Mouse (Mus musculus): ENCODE measurements at regions not wholly inside any gene's neighbourhood (a gene's known extent, or its start where the extent isn't known, plus 50 kb on each side); places are given as distances from the start of the nearest gene placed in this dataset.

- Histone ChIP-seq H3K27ac (ENCODE audit: low read depth, low read length) (no peak overlapping the region), H3K9ac (ENCODE audit: low read depth, low read length) (no peak overlapping the region), H3K4me1 (ENCODE audit: control insufficient read depth, insufficient read depth, low read length) (no peaks in the 10 kb centered on the region), H3K9me3 (replicated peaks; ENCODE audit: control insufficient read depth, low read length) (no peaks in the 10 kb centered on the region), H3K27me3 (ENCODE audit: control insufficient read depth, insufficient read depth, low read length) (no peaks in the 10 kb centered on the region), H3K4me2 (no peak overlapping the region), H3K4me3 (ENCODE audit: low read depth, low read length) (no peak overlapping the region), H3K36me3 (ENCODE audit: control insufficient read depth, insufficient read depth, low read length) (no peaks in the 10 kb centered on the region)
- WGBS (ENCODE audit: insufficient replicate concordance): 73% methylated on average over 6 of the region's 6 CpGs
- no peak for ATAC-seq (replicated peaks; ENCODE audit: insufficient number of reproducible peaks, low FRiP score, low TSS enrichment)
Observed at GRCm38 (mm10) chr10:87715874-87716600, 142.0 kb upstream of the Igf1 start.

- no peak overlapping the region for H3K27ac ChIP-seq (ENCODE audit: low read depth, low read length)
- no peaks in the 10 kb centered on the region for H3K9me3 ChIP-seq (replicated peaks; ENCODE audit: control insufficient read depth, low read length)
- H3K4me2 ChIP-seq: no peak overlapping the region
- H3K9ac ChIP-seq (ENCODE audit: low read depth, low read length): no peak overlapping the region
- ATAC-seq (replicated peaks; ENCODE audit: insufficient number of reproducible peaks, low FRiP score, low TSS enrichment): no peak
- no peak overlapping the region for H3K4me3 ChIP-seq (ENCODE audit: low read depth, low read length)
- no peaks in the 10 kb centered on the region for H3K4me1 ChIP-seq (ENCODE audit: control insufficient read depth, insufficient read depth, low read length)
- H3K27me3 ChIP-seq (ENCODE audit: control insufficient read depth, insufficient read depth, low read length): no peaks in the 10 kb centered on the region
- no peaks in the 10 kb centered on the region for H3K36me3 ChIP-seq (ENCODE audit: control insufficient read depth, insufficient read depth, low read length)
Observed at GRCm38 (mm10) chr10:87717156-87717555, 140.9 kb upstream of the Igf1 start.

GRCm38 (mm10) chr10:87718491-87718890 lies 139.6 kb upstream of the Igf1 start:
- Histone ChIP-seq H3K9me3 (replicated peaks; ENCODE audit: control insufficient read depth, low read length) (no peaks in the 10 kb centered on the region), H3K36me3 (ENCODE audit: control insufficient read depth, insufficient read depth, low read length) (no peaks in the 10 kb centered on the region), H3K4me1 (ENCODE audit: control insufficient read depth, insufficient read depth, low read length) (no peaks in the 10 kb centered on the region), H3K27ac (ENCODE audit: low read depth, low read length) (no peak overlapping the region), H3K9ac (ENCODE audit: low read depth, low read length) (no peak overlapping the region), H3K4me3 (ENCODE audit: low read depth, low read length) (no peak overlapping the region), H3K4me2 (no peak overlapping the region), H3K27me3 (ENCODE audit: control insufficient read depth, insufficient read depth, low read length) (no peaks in the 10 kb centered on the region)
- 84% methylated on average over 7 of the region's 7 CpGs for WGBS (ENCODE audit: insufficient replicate concordance)
- no peak for ATAC-seq (replicated peaks; ENCODE audit: insufficient number of reproducible peaks, low FRiP score, low TSS enrichment)

GRCm38 (mm10) chr10:87719978-87720377 lies 138.1 kb upstream of the Igf1 start:
- Histone ChIP-seq H3K27ac (ENCODE audit: low read depth, low read length) (no peak overlapping the region), H3K4me3 (ENCODE audit: low read depth, low read length) (no peak overlapping the region), H3K36me3 (ENCODE audit: control insufficient read depth, insufficient read depth, low read length) (no peaks in the 10 kb centered on the region), H3K4me2 (no peak overlapping the region), H3K9me3 (replicated peaks; ENCODE audit: control insufficient read depth, low read length) (no peaks in the 10 kb centered on the region), H3K4me1 (ENCODE audit: control insufficient read depth, insufficient read depth, low read length) (no peaks in the 10 kb centered on the region), H3K9ac (ENCODE audit: low read depth, low read length) (no peak overlapping the region), H3K27me3 (ENCODE audit: control insufficient read depth, insufficient read depth, low read length) (no peaks in the 10 kb centered on the region)
- ATAC-seq (replicated peaks; ENCODE audit: insufficient number of reproducible peaks, low FRiP score, low TSS enrichment): no peak

- H3K27me3 ChIP-seq (ENCODE audit: control insufficient read depth, insufficient read depth, low read length): no peaks in the 10 kb centered on the region
- no peak overlapping the region for H3K27ac ChIP-seq (ENCODE audit: low read depth, low read length)
- H3K36me3 ChIP-seq (ENCODE audit: control insufficient read depth, insufficient read depth, low read length): no peaks in the 10 kb centered on the region
- H3K9ac ChIP-seq (ENCODE audit: low read depth, low read length): no peak overlapping the region
- no peak overlapping the region for H3K4me2 ChIP-seq
- no peak for ATAC-seq (replicated peaks; ENCODE audit: insufficient number of reproducible peaks, low FRiP score, low TSS enrichment)
- H3K9me3 ChIP-seq (replicated peaks; ENCODE audit: control insufficient read depth, low read length): no peaks in the 10 kb centered on the region
- no peaks in the 10 kb centered on the region for H3K4me1 ChIP-seq (ENCODE audit: control insufficient read depth, insufficient read depth, low read length)
- 65% methylated on average over 3 of the region's 3 CpGs for WGBS (ENCODE audit: insufficient replicate concordance)
- H3K4me3 ChIP-seq (ENCODE audit: low read depth, low read length): no peak overlapping the region
Observed at GRCm38 (mm10) chr10:87722244-87722643, 135.8 kb upstream of the Igf1 start.

- H3K4me3 ChIP-seq (ENCODE audit: low read depth, low read length): no peak overlapping the region
- 79% methylated on average over 1 of the region's 1 CpGs for WGBS (ENCODE audit: insufficient replicate concordance)
- H3K9me3 ChIP-seq (replicated peaks; ENCODE audit: control insufficient read depth, low read length): no peaks in the 10 kb centered on the region
- no peak overlapping the region for H3K4me2 ChIP-seq
- ATAC-seq (replicated peaks; ENCODE audit: insufficient number of reproducible peaks, low FRiP score, low TSS enrichment): no peak
- no peaks in the 10 kb centered on the region for H3K27me3 ChIP-seq (ENCODE audit: control insufficient read depth, insufficient read depth, low read length)
- H3K9ac ChIP-seq (ENCODE audit: low read depth, low read length): no peak overlapping the region
- H3K4me1 ChIP-seq (ENCODE audit: control insufficient read depth, insufficient read depth, low read length): no peaks in the 10 kb centered on the region
- no peak overlapping the region for H3K27ac ChIP-seq (ENCODE audit: low read depth, low read length)
- H3K36me3 ChIP-seq (ENCODE audit: control insufficient read depth, insufficient read depth, low read length): no peaks in the 10 kb centered on the region
Observed at GRCm38 (mm10) chr10:87732658-87733057, 125.4 kb upstream of the Igf1 start.

- H3K27me3 ChIP-seq (ENCODE audit: control insufficient read depth, insufficient read depth, low read length): no peaks in the 10 kb centered on the region
- 69% methylated on average over 7 of the region's 7 CpGs for WGBS (ENCODE audit: insufficient replicate concordance)
- no peak overlapping the region for H3K9ac ChIP-seq (ENCODE audit: low read depth, low read length)
- H3K4me3 ChIP-seq (ENCODE audit: low read depth, low read length): no peak overlapping the region
- H3K36me3 ChIP-seq (ENCODE audit: control insufficient read depth, insufficient read depth, low read length): no peaks in the 10 kb centered on the region
- no peak overlapping the region for H3K4me2 ChIP-seq
- no peaks in the 10 kb centered on the region for H3K9me3 ChIP-seq (replicated peaks; ENCODE audit: control insufficient read depth, low read length)
- no peaks in the 10 kb centered on the region for H3K4me1 ChIP-seq (ENCODE audit: control insufficient read depth, insufficient read depth, low read length)
- no peak overlapping the region for H3K27ac ChIP-seq (ENCODE audit: low read depth, low read length)
- ATAC-seq (replicated peaks; ENCODE audit: insufficient number of reproducible peaks, low FRiP score, low TSS enrichment): no peak
Observed at GRCm38 (mm10) chr10:87733241-87733640, 124.8 kb upstream of the Igf1 start.

GRCm38 (mm10) chr10:87740323-87740722 lies 117.7 kb upstream of the Igf1 start:
- no peak overlapping the region for H3K4me3 ChIP-seq (ENCODE audit: low read depth, low read length)
- H3K4me1 ChIP-seq (ENCODE audit: control insufficient read depth, insufficient read depth, low read length): no peaks in the 10 kb centered on the region
- no peaks in the 10 kb centered on the region for H3K36me3 ChIP-seq (ENCODE audit: control insufficient read depth, insufficient read depth, low read length)
- no peak overlapping the region for H3K27ac ChIP-seq (ENCODE audit: low read depth, low read length)
- no peaks in the 10 kb centered on the region for H3K9me3 ChIP-seq (replicated peaks; ENCODE audit: control insufficient read depth, low read length)
- H3K9ac ChIP-seq (ENCODE audit: low read depth, low read length): no peak overlapping the region
- no peaks in the 10 kb centered on the region for H3K27me3 ChIP-seq (ENCODE audit: control insufficient read depth, insufficient read depth, low read length)
- no peak for ATAC-seq (replicated peaks; ENCODE audit: insufficient number of reproducible peaks, low FRiP score, low TSS enrichment)
- H3K4me2 ChIP-seq: no peak overlapping the region
- WGBS (ENCODE audit: insufficient replicate concordance): 80% methylated on average over 8 of the region's 8 CpGs

- no peak overlapping the region for H3K4me2 ChIP-seq
Observed at GRCm38 (mm10) chr10:87742766-87743165, 115.3 kb upstream of the Igf1 start.

More at GRCm38 (mm10) chr10:87742766-87743165, 115.3 kb upstream of the Igf1 start:
- Histone ChIP-seq H3K4me1 (ENCODE audit: control insufficient read depth, insufficient read depth, low read length) (no peaks in the 10 kb centered on the region), H3K27me3 (ENCODE audit: control insufficient read depth, insufficient read depth, low read length) (no peaks in the 10 kb centered on the region), H3K9me3 (replicated peaks; ENCODE audit: control insufficient read depth, low read length) (no peaks in the 10 kb centered on the region), H3K36me3 (ENCODE audit: control insufficient read depth, insufficient read depth, low read length) (no peaks in the 10 kb centered on the region), H3K9ac (ENCODE audit: low read depth, low read length) (no peak overlapping the region), H3K27ac (ENCODE audit: low read depth, low read length) (no peak overlapping the region), H3K4me3 (ENCODE audit: low read depth, low read length) (no peak overlapping the region)
- 89% methylated on average over 3 of the region's 3 CpGs for WGBS (ENCODE audit: insufficient replicate concordance)
- ATAC-seq (replicated peaks; ENCODE audit: insufficient number of reproducible peaks, low FRiP score, low TSS enrichment): no peak

All from heart, embryonic 11.5 days (tissue).